Mouse (Mus musculus) left cerebral cortex, adult 9 months (tissue): ENCODE data around the gene Wasf2.

ENCODE experiments used
- DNase-seq, 2 experiments: peaks; one replicate each; pipeline ENCODE4 v3.0.0; 2022; ENCODE audit warnings: low spot score in 2 of 2

Wasf2 gene

DNA sequence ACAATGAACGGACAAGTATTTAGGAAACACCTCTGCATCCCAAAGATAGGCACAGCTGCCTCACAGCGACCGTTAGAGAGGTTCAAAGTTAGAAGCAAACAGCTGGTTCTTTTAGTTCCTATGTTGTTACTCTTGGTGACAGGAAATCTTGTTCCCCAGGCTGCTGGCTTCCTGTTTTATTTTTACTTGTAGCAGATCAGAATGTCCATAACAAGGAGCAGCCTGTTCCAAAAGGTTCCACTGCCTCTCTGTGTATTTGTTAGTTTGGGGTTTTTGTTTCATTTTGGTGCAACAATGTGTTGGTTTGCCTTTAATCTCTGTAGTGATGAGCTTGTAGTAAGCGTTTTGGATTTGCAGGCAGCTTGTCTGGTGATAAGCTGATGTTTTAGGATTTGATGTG is 44.1 kb downstream of the Wasf2 start:
- DNase-seq, result no peak

DNA sequence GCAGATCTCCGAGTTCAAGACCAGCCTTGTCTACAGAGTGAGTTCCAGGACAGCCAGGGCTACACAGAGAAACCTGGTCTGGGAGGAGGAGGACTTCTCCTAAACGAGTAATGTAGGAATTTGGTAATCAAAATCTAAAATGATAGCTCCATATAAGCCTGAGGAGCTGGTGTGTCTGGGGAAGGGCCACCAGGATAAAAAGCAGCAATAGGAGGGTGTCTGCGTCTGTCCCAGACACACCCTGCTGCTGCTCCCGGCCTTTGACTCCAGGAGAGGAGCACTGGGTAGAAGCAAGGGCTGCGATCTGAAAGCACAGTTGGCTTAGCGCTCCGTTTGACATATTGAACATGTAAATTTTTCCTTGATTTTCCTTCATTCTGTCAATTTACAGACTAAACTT is 45.0 kb downstream of the Wasf2 start:
- DNase-seq, result no peak

DNA sequence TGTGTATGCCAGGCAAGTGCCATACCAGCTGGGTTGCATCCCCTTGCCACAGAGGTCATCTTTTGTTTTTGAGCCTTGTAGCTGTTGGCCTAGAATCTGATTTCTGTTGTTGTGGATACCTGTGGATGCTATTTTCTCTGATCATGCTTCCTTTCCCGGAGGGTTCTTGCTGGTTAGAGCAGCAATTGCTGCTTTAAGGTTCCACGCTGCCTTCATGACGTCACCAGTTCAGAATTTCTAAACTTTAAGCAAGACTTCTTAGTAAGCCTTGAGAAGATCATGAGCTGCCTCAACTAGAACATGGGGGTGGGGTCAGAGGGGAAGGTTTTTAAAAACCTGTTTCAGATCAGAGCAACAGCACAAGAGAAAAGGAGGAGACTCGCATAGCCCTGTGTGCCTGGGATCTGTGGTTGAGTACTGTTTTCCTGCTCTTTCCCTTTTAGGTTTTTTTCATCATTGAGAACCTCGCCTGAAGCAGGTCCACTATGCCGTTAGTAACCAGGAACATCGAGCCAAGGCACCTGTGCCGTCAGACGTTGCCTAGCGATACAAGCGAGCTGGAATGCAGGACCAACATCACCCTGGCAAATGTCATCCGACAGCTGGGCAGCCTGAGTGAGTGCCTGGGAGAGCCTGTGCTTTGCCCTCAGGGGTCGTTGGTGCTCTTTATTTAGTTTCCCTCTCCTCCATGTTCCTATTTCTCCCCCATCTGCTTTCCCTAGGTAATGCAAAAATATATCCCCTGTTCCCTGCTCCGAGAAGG is 45.9 kb downstream of the Wasf2 start:
- DNase-seq, result no peak

DNA sequence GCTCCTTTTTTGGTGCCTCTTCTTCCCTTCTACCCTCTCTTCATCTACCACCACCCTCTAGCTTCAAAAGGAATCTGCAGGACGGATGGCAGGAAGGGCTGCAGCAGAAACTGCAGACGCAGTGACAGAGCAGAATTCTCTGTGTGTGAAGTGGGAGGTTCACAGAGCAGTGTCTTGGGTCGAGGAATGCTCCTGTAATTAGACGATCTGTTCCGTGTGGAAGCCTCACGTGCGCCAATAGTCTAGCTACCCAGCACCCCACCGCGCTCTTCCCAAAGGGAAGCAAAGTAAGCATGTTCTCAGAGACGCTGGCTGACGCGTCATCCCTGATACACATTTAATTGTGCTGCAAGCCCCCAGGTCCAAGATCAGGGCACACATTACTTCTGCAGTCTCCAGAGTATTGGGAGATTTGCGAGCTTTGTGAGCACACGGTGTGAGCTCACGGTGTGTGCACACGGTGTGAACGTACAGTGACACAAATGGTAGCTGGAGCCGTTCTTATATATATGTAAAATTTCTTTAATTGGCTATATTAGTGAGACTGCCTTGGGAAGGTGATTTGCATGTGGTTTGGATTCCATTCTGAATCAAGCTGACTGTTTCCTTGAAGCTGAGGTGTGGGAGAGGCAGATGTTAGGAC is 46.6 kb downstream of the Wasf2 start:
- no peak for DNase-seq

DNA sequence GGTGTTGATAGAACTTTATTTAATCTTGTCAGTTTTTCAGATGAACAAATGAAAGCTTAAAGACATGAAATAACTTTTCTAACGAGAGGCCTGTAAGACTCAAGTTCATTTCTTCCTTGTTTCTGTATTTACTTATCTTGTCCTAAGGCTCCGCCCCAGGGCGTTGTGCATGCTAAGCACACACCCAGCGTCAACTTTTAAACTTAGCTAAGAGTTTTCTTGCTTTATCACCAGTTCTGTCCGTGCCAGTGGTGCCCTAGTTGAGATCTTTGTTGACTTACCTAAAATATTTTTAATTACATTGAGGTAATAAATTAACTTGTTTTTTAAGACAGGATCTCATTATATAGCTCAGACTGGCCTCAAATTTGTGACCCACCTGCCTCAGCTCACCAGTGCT is 48.0 kb downstream of the Wasf2 start:
- DNase-seq, result no peak

DNA sequence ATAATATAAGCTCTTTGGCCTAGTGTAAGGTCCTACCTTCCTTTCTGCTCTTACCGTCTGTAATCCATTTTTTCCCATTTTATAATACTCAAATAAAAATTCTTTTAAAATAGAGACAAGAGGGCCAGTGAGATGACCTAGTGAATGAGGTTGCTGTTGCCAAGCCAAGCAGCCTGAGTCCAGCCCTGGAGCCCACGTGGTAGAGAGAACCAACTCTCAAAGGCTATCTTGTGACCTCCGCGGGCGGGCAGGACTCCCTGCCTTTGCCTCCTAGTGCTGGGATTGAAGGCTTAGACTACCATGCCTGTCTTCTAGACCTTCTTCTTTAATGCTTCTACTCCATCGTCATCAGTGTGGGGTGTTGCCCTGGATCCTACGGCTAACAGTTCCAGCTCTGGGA is 49.0 kb downstream of the Wasf2 start:
- no peak for DNase-seq

DNA sequence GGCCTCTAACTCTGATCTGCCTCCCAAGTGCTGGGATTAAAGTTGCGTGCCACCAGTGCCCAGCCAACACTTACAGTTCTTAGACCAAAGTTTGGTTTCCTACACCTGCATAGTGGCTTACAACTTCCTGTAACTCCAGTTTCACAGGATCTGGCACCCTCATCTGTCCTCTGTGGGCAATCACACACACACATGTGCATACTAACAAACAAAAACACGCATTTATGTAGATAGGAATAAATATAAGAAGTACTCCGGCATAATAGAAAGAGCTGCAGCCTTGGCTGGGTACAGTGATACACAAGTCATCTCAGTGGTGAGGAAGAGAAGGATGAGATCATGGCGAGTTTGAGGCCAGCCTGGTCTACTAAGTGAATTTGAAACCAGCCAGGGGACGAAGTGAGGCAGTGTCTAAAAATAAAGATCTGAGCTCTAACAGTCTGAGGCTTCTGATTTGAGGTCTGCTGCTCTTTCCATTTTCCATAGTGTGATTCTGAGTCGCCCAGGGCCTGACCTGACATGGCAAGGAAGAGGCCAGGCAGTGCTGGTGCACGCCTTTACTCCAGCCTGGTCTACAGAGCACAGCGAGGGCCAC is 52.2 kb downstream of the Wasf2 start:
- no peak for DNase-seq

DNA sequence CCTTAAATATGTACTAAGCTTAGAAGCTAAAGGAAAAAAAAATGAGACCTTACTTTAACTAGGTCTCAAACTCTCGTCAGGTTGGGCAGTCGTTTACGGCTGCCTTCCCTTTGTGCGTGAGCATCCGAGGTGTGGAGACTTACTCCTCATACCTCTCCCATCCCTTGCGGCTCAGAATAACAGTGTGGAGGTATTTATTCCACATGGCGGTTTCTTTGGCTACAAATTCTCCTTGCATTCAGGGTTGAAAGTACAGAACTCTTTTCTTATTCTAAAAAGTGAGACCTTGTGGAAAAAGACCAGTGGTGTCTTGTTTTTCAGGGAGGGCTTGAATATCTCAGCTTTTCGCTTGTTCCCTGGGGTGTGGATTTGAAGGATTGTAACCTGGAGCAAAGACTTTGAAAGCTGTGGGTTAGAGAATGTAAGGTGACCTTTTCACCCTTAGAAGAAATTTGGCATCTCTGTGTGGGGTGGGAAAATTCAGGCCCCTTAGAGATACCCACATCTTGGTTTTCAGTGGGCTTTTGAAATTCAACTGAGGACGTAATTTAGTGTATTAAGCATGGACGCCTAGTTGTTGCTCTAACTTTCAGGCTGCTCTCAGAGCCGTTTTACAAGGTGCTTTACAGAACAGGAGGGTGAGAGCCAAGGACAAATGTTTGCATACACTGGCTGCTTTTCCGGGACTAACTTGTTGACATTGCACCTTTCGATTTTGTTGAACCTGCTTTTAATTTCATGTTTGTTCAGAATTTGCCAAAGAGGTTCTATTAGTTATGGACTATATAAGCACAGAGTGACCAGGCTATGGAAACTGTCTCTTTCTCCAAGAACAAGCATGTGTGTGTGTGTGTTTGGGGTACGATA is 54.0 kb downstream of the Wasf2 start:
- DNase-seq, result no peak

DNA sequence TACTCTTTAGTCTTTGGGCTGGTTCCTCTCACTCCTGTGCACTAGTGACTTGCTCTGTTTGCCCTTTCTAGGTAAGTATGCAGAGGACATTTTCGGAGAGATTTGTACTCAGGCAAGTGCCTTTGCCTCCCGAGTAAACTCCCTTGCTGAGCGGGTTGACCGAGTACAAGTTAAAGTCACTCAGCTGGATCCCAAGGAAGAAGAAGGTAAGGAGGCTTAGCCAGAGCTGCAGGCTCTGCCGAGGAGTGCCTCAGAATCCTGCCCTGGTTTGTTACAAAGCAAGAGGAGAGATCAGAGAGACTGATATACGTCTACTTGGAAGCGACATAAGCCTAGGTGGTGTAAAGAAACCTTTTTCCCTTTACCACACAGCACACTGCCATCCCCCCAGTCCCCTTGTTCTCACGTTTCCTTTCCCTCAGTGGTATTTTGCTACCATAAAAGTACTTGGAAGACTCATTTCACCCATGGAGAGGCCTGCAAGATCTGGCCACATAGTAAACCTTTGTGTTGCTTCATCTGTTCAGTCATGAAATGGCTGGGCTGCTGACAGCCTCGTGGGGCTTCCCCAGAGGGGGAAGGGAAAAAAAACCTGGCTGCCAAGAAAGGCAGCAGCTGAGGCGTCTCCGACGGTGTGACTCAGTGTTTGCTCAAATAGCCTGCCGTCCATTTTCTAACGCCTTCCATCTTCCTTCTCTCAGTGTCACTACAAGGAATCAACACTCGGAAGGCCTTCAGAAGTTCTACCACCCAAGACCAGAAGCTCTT is 54.8 kb downstream of the Wasf2 start:
- DNase-seq, result peak in 1 of 2 experiments; percentile 40

DNA sequence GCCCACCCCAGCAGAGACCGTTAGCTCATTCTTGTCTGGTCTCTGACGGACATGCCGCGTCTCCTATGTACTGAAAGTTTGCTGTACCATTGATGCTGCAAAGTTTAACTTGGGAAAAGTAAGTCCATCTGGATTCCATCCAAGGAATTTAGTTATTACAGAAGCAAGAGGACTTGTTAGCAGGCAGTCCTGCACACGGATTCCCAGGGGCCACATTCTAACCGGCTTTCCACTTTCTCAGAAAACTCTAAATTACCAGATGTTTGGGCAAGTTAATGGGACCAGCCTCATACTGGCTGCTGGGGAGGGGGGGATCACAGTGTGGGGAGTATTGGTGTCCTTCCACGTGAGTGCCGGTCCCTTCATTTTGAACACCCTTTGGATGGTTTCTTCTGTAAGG is 55.6 kb downstream of the Wasf2 start:
- DNase-seq, result no peak

DNA sequence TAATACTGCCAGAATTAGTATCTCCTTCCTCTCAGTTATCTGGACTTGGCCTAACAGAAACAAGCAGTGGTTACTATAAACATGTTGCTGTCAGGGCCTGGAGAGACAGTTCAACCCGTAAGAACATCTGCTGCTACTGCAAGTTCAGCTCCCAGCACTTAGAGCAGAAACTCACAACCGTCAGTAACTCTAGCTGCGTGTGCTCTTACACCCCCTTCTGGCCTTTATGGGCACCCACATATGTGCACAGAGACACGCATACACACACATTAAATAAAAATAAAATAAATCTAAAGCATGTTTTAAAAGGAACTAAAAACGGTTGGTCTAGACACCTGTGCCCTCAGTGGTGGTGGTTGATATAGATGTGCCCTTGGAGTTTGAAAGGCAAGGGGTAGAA is 56.6 kb downstream of the Wasf2 start:
- no peak for DNase-seq

DNA sequence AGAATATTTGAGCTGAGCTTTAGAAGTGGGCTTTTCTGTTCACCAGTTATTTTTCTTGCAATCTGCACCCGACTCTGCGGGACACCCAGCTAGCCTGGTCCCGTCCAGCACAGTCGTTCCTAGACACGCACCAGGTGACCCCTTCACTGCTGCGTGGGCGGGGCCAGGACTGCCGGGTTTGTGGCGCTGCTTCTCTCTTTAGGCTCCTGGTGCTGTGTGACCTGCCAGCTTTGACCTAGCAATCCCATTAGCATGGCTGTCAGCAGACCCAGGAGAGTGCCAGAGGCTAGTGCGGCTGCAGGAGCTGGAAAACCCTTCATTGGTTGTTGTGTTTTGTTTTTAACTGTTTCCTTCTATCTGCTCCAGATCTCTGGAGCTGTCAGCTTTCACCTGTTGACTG is 59.1 kb downstream of the Wasf2 start:
- no peak for DNase-seq

DNA sequence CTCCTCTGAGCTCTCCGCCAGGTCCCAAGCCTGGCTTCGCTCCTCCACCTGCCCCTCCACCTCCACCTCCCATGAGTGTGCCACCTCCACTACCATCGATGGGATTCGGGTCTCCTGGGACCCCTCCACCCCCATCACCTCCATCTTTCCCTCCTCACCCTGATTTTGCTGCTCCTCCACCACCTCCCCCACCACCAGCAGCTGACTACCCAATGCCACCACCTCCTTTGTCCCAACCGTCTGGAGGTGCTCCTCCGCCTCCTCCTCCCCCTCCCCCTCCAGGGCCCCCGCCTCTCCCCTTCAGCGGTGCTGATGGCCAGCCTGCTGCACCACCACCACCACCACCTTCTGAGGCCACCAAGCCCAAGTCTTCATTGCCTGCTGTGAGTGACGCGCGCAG is 64.2 kb downstream of the Wasf2 start:
- DNase-seq, result no peak

DNA sequence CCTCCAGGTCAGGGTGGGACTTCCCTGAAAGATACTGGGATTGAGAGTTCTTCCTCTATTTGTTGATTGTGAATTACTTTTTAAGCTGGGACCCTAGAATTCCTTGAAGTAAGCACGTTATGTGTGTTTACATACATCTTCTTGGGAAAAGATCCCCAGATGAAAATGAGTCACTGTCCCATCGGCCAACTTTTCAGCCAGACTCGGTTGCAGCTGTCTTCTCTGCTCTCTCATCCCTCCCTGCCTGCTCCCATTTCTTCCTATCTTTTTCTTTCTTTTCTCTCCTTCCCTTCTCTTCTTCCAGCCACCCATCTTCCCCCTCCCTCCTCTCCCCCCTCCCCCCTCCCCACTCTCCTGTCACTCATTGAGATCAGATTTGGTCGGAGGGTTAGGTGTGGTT is 64.7 kb downstream of the Wasf2 start:
- DNase-seq, result no peak

DNA sequence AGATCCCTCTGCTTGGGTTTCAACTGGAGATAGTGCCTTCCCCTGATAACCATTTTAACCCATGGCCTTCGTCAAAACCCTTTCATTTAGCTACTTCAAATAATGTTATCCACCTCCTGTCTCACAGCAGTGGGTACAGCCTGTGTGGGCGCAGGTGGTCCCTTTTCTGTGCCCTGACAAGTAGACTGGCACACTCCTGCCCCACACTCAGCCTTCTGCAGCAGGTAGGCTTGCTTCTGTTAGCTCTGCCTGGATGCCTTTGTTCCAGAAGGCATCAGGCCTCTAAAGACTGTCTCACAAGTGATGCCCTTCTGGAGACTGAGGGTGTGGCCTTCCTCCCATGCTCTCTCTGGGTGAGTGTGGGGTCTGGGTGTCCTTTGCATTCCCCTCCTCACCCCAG is 65.8 kb downstream of the Wasf2 start:
- DNase-seq, result no peak

DNA sequence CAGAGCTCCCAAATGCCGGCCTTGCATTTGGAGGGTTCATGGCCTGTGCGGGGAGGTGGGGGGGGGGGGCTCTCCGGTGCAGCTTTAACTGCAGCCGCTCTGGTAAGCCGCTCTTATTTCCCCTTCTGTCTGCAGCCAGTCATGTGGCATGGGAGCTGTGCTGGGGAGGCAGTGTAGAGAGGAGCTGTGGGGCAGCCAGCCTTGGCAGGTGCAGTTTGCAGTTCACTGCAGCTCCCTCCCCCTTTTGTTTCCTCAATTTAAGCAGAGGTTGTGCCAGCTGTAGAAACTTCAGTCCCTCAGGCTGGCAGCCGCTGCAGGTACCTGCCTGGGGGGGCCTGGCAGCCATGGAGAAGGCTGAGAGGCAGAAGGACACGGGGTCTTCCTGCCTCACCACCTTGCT is 66.5 kb downstream of the Wasf2 start:
- no peak for DNase-seq

DNA sequence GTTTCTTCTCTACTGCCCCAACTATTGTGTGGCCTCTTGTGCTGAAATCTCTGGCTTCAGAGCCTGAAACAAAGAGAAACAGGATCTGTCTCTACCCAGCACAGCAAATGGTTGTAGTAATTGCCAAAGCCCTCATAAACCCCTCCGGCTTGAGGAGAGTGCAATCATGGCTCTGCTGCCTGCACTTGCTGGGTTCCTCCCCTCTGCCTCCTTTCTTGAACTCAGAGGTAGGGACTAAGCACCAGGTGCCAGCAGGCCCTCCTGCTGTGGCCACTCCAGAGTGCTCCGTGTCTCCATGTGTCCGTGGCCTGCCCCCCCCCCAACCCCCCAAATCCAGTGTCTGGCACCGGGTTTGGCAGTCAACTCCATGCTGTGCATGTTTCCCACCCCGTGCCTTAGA is 67.0 kb downstream of the Wasf2 start:
- DNase-seq, result no peak

DNA sequence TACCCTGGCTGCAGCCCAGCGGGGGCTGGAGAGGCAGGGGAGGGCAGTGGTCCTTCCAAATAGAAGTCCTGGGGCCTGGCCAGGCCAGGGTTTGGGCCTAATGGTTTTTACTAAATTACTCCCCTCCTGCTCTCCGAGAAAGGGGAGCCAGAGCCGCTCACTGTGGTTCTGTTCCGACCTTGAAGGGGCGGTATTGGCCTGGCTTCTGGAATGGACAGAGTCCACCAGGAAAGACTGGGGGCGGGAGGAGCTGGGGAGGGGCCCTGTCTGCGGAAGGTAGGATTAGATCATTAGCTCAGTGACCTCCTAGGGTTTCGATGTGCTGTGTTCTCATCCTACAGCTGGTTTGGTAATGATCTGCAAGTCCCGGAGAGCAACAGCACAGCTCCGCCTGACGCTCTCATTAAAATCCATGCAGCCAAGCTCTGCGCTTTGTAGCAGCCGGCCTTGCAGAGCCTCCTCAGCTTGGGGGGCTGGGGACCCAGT is 67.5 kb downstream of the Wasf2 start:
- DNase-seq, result no peak

DNA sequence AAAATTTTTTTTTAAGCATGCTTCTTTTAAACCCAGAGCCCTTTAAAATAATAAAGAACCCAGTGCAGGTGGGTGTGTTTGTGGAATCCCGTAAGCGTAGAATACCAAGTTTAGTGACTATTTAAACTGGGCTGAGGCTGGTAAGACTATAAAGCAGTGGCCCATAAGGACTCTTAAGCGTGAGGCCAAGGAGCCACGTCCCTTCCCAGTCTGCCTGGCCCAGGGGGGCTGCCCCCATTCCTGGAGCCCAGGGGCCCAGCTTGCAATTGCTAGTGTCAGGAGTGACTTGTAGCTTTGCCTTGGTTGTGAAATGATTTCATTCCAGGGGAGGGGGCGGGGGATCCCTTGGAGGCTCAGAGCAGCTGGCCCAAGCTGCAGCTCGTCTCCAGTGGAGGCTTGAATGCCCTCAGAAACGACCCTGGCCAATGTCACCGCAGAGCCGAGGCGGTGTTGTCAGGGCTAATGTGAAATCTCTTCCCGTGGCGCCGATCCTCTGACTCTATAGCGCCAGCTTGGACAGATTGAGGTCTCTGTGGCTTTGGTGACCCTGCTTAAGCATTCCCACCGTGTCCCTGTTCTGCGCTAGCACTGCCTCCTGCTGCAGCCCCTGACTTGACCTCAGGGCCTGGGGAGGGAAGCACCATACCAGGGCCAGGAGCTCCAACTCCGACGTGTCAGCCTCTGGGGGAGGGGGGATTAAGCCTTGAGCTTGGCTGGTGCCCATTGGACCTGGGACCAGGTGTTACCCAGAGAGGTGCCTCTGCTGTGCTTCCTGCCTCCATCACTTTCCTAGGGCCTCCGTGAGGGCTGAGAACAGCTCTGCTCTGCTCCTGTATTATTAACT is 68.3 kb downstream of the Wasf2 start:
- DNase-seq, result no peak

DNA sequence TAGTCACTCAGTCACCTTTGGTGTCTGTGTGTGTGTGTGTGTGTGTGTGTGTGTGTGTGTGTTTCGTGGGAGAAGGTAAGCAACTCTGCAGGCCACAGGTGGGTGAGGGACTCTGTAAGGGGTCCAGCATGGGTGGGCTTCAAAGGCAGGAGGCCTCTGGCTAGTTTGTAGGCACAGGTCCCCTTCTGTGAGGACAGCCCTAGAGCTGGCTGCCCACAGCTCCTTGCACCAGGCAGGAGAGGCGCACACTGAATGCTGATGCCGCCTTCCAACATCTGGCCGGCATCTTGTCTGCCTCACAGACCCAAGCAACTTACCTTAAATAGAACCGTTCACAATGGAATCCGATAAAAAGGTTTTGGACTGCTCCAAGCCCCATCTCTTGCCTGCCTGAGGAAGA is 69.4 kb downstream of the Wasf2 start:
- DNase-seq, result no peak

DNA sequence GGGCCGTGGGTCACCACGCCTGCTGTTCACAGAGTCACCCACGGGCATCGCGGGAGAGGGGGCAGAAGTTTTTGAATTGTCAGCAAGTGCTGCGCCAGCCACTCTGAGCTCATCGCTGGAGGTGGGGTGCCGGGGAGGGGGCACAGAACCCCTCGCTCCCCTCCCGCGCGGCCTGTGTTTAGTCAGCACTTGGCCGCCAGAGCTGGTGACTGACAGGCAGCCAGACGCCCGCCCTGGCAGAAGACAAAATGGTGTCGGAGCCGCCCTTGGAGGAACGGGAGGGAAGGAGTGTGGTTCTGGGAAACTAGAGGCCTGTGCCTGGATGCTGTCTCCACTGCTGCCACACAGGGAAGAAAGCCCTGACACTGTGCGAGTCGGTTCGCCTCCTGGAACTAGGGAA is 70.0 kb downstream of the Wasf2 start:
- DNase-seq, result no peak
